Mouse (Mus musculus): ENCODE measurements around the gene Cdh4. TPM values are rescaled to one million over a fixed set of nuclear protein-coding genes. Genes with fewer than 3 reads are reported as not detected.

Gene Cdh4
- polyA plus RNA-seq, 1 experiment from 2014 or later = 1.1 TPM

GRCm38 (mm10) chr2:179753811-179754210, 311.6 kb downstream of the Cdh4 start:
- Histone ChIP-seq H3K27ac (replicated peaks in 1 of 2; ENCODE audit: control insufficient read depth in 1 of 2, insufficient read depth in 1 of 2, low read depth in 2 of 2, low read length in 2 of 2) (no peak overlapping the region), H3K9me3 (ENCODE audit: control insufficient read depth, low read length) (no peaks in the 10 kb centered on the region), H3K4me1 (ENCODE audit: control insufficient read depth in 2 of 2, insufficient read depth in 2 of 2, low read length in 2 of 2) (peaks cover 15 to 20% of the 10 kb centered on the region in 2 experiments), H3K27me3 (ENCODE audit: control insufficient read depth, insufficient read depth, low read length) (peaks cover 5% of the 10 kb centered on the region; the same call in 1 of the 2 replicates), H3K36me3 (ENCODE audit: control insufficient read depth, insufficient read depth, low read length) (no peaks in the 10 kb centered on the region), H3K9ac (ENCODE audit: low read length) (no peak overlapping the region), H3K4me3 (ENCODE audit: control insufficient read depth in 1 of 2, insufficient read depth in 1 of 2, low read depth in 1 of 2, low read length in 2 of 2) (no peak overlapping the region), H3K4me2 (ENCODE audit: low read length) (no peak overlapping the region)
- no peak for ATAC-seq (ENCODE audit: insufficient number of reproducible peaks, insufficient read depth, low FRiP score, low read depth)
- WGBS = 86% methylated on average over 9 of the region's 9 CpGs

DNA sequence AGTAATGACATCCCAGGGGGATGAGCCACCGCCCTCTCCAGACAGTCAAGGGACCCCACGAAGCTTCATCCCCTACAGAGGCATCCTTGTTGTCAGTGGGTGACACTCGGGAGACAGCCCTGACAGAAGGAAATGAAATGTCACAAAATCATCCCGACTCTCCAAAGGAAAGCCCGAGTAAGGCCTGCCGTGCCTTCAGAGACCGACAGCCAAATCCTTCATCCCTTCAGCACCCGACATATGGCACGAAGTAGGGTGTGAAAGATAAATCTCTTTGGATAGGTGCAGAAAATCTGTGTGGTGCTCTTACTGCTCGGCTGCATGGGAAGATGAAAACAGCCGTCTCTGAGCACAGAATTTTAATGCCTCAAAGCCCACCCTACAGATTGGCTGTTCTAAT, 312.5 kb downstream of the Cdh4 start:
- no peak overlapping the region for H3K27ac ChIP-seq (replicated peaks in 1 of 2; ENCODE audit: control insufficient read depth in 1 of 2, insufficient read depth in 1 of 2, low read depth in 2 of 2, low read length in 2 of 2)
- 63% methylated on average over 11 of the region's 11 CpGs for WGBS

DNA sequence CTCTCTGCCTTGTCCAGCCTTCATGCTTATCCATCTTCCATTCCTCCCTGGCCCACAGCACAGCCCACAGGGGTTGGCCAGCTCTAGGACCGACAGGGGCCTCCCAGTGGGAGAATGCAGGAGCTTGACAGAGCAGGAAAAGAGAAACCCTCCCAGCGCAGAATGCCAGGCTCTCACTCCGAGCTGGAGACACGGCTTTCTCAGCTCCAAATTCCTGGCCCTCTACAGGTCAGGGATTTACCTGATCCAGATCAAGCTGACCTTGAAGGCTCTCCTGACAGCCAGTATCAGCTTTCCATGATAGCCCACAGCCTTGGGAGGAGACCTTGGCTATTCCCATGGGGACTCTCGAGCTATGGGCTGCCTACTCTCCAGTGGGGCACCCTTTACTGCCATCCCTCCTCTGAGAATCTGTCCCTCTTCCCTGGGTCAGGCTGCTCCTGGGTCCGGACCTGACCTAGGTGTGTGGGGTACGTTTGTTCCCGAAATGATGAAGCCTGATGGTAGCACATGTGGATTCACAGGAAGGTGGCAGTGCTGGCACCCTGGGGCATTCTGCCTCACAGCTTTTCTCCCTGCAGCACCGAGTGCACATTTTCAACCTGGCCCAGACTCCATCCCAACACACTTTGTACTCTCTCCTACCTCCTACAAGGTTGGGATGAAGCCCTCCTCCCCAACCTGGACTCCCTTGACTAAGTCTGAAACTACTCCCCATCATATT, 319.6 kb downstream of the Cdh4 start:
- Histone ChIP-seq H3K4me3 (ENCODE audit: control insufficient read depth in 1 of 2, insufficient read depth in 1 of 2, low read depth in 1 of 2, low read length in 2 of 2) (no peak overlapping the region), H3K4me1 (ENCODE audit: control insufficient read depth in 2 of 2, insufficient read depth in 2 of 2, low read length in 2 of 2) (peaks cover 5 to 6% of the 10 kb centered on the region in 2 experiments; a peak in 3 of 4 replicates), H3K4me2 (ENCODE audit: low read length) (no peak overlapping the region), H3K9ac (ENCODE audit: low read length) (no peak overlapping the region), H3K36me3 (ENCODE audit: control insufficient read depth, insufficient read depth, low read length) (no peaks in the 10 kb centered on the region), H3K27me3 (ENCODE audit: control insufficient read depth, insufficient read depth, low read length) (peaks cover 7% of the 10 kb centered on the region; the same call in 1 of the 2 replicates), H3K27ac (replicated peaks in 1 of 2; ENCODE audit: control insufficient read depth in 1 of 2, insufficient read depth in 1 of 2, low read depth in 2 of 2, low read length in 2 of 2) (no peak overlapping the region), H3K9me3 (ENCODE audit: control insufficient read depth, low read length) (no peaks in the 10 kb centered on the region)
- ATAC-seq (ENCODE audit: insufficient number of reproducible peaks, insufficient read depth, low FRiP score, low read depth) = no peak
- WGBS = 38% methylated on average over 9 of the region's 9 CpGs

More for the DNA sequence above, 312.5 kb downstream of the Cdh4 start:
- no peak overlapping the region for H3K9ac ChIP-seq (ENCODE audit: low read length)
- no peak overlapping the region for H3K4me3 ChIP-seq (ENCODE audit: control insufficient read depth in 1 of 2, insufficient read depth in 1 of 2, low read depth in 1 of 2, low read length in 2 of 2)
- no peaks in the 10 kb centered on the region for H3K36me3 ChIP-seq (ENCODE audit: control insufficient read depth, insufficient read depth, low read length)
- H3K27me3 ChIP-seq (ENCODE audit: control insufficient read depth, insufficient read depth, low read length) = peaks cover 5% of the 10 kb centered on the region; the same call in 1 of the 2 replicates
- H3K9me3 ChIP-seq (ENCODE audit: control insufficient read depth, low read length) = no peaks in the 10 kb centered on the region
- no peak; the same call in 1 of the 2 replicates for ATAC-seq (ENCODE audit: insufficient number of reproducible peaks, insufficient read depth, low FRiP score, low read depth)
- H3K4me1 ChIP-seq (ENCODE audit: control insufficient read depth in 2 of 2, insufficient read depth in 2 of 2, low read length in 2 of 2) = peaks cover 11 to 14% of the 10 kb centered on the region in 2 experiments
- no peak overlapping the region for H3K4me2 ChIP-seq (ENCODE audit: low read length)

- no peak for ATAC-seq (ENCODE audit: insufficient number of reproducible peaks, insufficient read depth, low FRiP score, low read depth)
Observed at GRCm38 (mm10) chr2:179762521-179763305, 320.5 kb downstream of the Cdh4 start.

GRCm38 (mm10) chr2:179764460-179764859, 322.2 kb downstream of the Cdh4 start:
- H3K4me2 ChIP-seq (ENCODE audit: low read length) = no peak overlapping the region
- ATAC-seq (ENCODE audit: insufficient number of reproducible peaks, insufficient read depth, low FRiP score, low read depth) = no peak
- no peak overlapping the region for H3K9ac ChIP-seq (ENCODE audit: low read length)
- peaks cover 7% of the 10 kb centered on the region; the same call in 1 of the 2 replicates for H3K27me3 ChIP-seq (ENCODE audit: control insufficient read depth, insufficient read depth, low read length)
- no peak overlapping the region for H3K27ac ChIP-seq (replicated peaks in 1 of 2; ENCODE audit: control insufficient read depth in 1 of 2, insufficient read depth in 1 of 2, low read depth in 2 of 2, low read length in 2 of 2)
- 94% methylated on average over 2 of the region's 2 CpGs for WGBS
- H3K36me3 ChIP-seq (ENCODE audit: control insufficient read depth, insufficient read depth, low read length) = no peaks in the 10 kb centered on the region
- no peak overlapping the region for H3K4me3 ChIP-seq (ENCODE audit: control insufficient read depth in 1 of 2, insufficient read depth in 1 of 2, low read depth in 1 of 2, low read length in 2 of 2)
- H3K9me3 ChIP-seq (ENCODE audit: control insufficient read depth, low read length) = no peaks in the 10 kb centered on the region
- H3K4me1 ChIP-seq (ENCODE audit: control insufficient read depth in 2 of 2, insufficient read depth in 2 of 2, low read length in 2 of 2) = peaks cover 23 to 24% of the 10 kb centered on the region in 2 experiments

More at GRCm38 (mm10) chr2:179762521-179763305, 320.5 kb downstream of the Cdh4 start:
- Histone ChIP-seq H3K4me1 (ENCODE audit: control insufficient read depth in 2 of 2, insufficient read depth in 2 of 2, low read length in 2 of 2) (peaks cover 13 to 14% of the 10 kb centered on the region in 2 experiments; a peak in 3 of 4 replicates), H3K9me3 (ENCODE audit: control insufficient read depth, low read length) (no peaks in the 10 kb centered on the region), H3K27me3 (ENCODE audit: control insufficient read depth, insufficient read depth, low read length) (peaks cover 7% of the 10 kb centered on the region; the same call in 1 of the 2 replicates), H3K9ac (ENCODE audit: low read length) (no peak overlapping the region), H3K4me3 (ENCODE audit: control insufficient read depth in 1 of 2, insufficient read depth in 1 of 2, low read depth in 1 of 2, low read length in 2 of 2) (no peak overlapping the region), H3K4me2 (ENCODE audit: low read length) (no peak overlapping the region), H3K36me3 (ENCODE audit: control insufficient read depth, insufficient read depth, low read length) (no peaks in the 10 kb centered on the region), H3K27ac (replicated peaks in 1 of 2; ENCODE audit: control insufficient read depth in 1 of 2, insufficient read depth in 1 of 2, low read depth in 2 of 2, low read length in 2 of 2) (no peak overlapping the region)
- 81% methylated on average over 13 of the region's 13 CpGs for WGBS

DNA sequence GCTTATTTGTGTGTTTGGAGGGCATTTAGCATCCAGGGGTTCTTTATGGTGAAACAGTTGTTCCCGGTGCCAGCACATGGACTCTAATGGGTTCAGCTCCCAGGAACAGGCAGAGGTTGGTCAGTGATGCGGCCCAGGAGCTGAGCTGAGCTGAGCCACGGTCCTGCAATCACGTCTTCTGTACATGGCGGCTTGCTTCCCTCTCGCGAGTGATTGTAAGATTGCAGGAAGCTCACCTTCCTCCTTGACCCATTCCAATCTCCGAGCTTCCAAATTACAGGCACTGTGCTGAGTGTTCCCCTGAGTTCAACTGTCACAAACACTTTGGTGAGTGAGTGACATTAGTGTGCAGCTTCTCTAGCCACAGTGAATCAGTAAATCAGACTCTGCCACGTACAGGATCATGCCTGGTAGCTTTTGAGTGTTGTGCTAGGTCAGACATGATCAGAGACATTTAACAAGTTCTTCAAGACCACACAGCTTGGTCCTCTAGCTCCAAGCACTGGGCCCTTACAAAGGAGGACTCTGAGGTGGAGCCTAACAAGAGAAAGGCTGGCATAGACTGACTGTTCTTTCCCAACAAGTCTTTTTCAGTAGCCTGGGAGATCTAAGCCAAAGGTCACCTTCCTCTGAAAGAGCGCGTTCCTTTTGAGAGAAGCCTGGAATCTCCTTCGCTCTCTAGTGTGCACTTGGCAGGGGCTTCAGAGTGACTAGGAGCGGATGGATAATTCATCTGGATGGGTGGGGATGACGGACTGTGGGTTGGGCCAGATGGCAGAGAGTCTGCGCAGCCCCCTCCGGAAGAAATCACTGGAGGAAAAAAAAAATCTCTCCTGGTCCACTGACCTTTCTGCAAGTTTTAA, 324.7 kb downstream of the Cdh4 start:
- no peaks in the 10 kb centered on the region for H3K9me3 ChIP-seq (ENCODE audit: control insufficient read depth, low read length)
- no peak overlapping the region for H3K27ac ChIP-seq (replicated peaks in 1 of 2; ENCODE audit: control insufficient read depth in 1 of 2, insufficient read depth in 1 of 2, low read depth in 2 of 2, low read length in 2 of 2)
- peak overlapping the region; percentile 7; the same call in 1 of the 2 replicates for H3K4me2 ChIP-seq (ENCODE audit: low read length)
- H3K9ac ChIP-seq (ENCODE audit: low read length) = no peak overlapping the region
- WGBS = 27% methylated on average over 16 of the region's 16 CpGs
- H3K27me3 ChIP-seq (ENCODE audit: control insufficient read depth, insufficient read depth, low read length) = peaks cover 7% of the 10 kb centered on the region; the same call in 1 of the 2 replicates
- H3K36me3 ChIP-seq (ENCODE audit: control insufficient read depth, insufficient read depth, low read length) = no peaks in the 10 kb centered on the region
- no peak for ATAC-seq (ENCODE audit: insufficient number of reproducible peaks, insufficient read depth, low FRiP score, low read depth)
- H3K4me1 ChIP-seq (ENCODE audit: control insufficient read depth in 2 of 2, insufficient read depth in 2 of 2, low read length in 2 of 2) = peaks cover 31 to 32% of the 10 kb centered on the region in 2 experiments
- H3K4me3 ChIP-seq (ENCODE audit: control insufficient read depth in 1 of 2, insufficient read depth in 1 of 2, low read depth in 1 of 2, low read length in 2 of 2) = no peak overlapping the region

- Histone ChIP-seq H3K36me3 (ENCODE audit: control insufficient read depth, insufficient read depth, low read length) (no peaks in the 10 kb centered on the region), H3K9ac (ENCODE audit: low read length) (no peak overlapping the region), H3K27me3 (ENCODE audit: control insufficient read depth, insufficient read depth, low read length) (peaks cover 7% of the 10 kb centered on the region; the same call in 1 of the 2 replicates), H3K4me1 (ENCODE audit: control insufficient read depth in 2 of 2, insufficient read depth in 2 of 2, low read length in 2 of 2) (peaks cover 29 to 31% of the 10 kb centered on the region in 2 experiments), H3K4me3 (ENCODE audit: control insufficient read depth in 1 of 2, insufficient read depth in 1 of 2, low read depth in 1 of 2, low read length in 2 of 2) (no peak overlapping the region), H3K4me2 (ENCODE audit: low read length) (peak overlapping the region; percentile 7; the same call in 1 of the 2 replicates), H3K9me3 (ENCODE audit: control insufficient read depth, low read length) (no peaks in the 10 kb centered on the region), H3K27ac (replicated peaks in 1 of 2; ENCODE audit: control insufficient read depth in 1 of 2, insufficient read depth in 1 of 2, low read depth in 2 of 2, low read length in 2 of 2) (no peak overlapping the region)
- no peak for ATAC-seq (ENCODE audit: insufficient number of reproducible peaks, insufficient read depth, low FRiP score, low read depth)
- WGBS = 21% methylated on average over 9 of the region's 9 CpGs
Observed at GRCm38 (mm10) chr2:179767527-179767849, 325.3 kb downstream of the Cdh4 start.
